Mouse (Mus musculus) forebrain, postnatal 0 days (tissue): ENCODE data around the gene Tia1. TPM values are rescaled to one million over a fixed set of nuclear protein-coding genes. Genes with fewer than 3 reads are reported as not detected.

Experiments used
- ATAC-seq: fragments of 200-750 bp; cut with Nextera tagmentation; 2 replicates; pipeline ENCODE4 v1.8.0; 2017; ENCODE audit warnings: mild to moderate bottlenecking, moderate library complexity
- DNase-seq: peaks from one replicate; pipeline ENCODE4 v3.0.0-alpha.2; 2015
- H3K27ac ChIP-seq: fragments of 300-500 bp; sonication (generic); 2 replicates; pipeline ENCODE4 v1.5.1; 2014; ENCODE audit warnings: low read depth, mild to moderate bottlenecking, antibody characterized with exemption, low read length, moderate library complexity, mixed read lengths
- H3K27me3 ChIP-seq: fragments of 300-500 bp; sonication (generic); 2 replicates; pipeline ENCODE4 v1.6.1; 2014; ENCODE audit warnings: mild to moderate bottlenecking, low read length, mixed read lengths; ENCODE audit not compliant: insufficient read depth
- H3K36me3 ChIP-seq: fragments of 300-500 bp; sonication (generic); 2 replicates; pipeline ENCODE4 v1.6.1; 2014; ENCODE audit warnings: mild to moderate bottlenecking, moderate library complexity; ENCODE audit not compliant: insufficient read depth
- H3K4me1 ChIP-seq: fragments of 300-500 bp; sonication (generic); 2 replicates; pipeline ENCODE4 v1.6.1; 2014; ENCODE audit warnings: antibody characterized with exemption; ENCODE audit not compliant: insufficient read depth
- H3K4me2 ChIP-seq: fragments of 300-500 bp; sonication (generic); 2 replicates; pipeline ENCODE4 v1.6.1; 2014; ENCODE audit warnings: low read depth, mild to moderate bottlenecking, moderate library complexity
- H3K4me3 ChIP-seq: fragments of 300-500 bp; sonication (generic); 2 replicates; pipeline ENCODE4 v1.5.1; 2014; ENCODE audit warnings: low read depth, low read length, mixed read lengths
- H3K9ac ChIP-seq: fragments of 300-500 bp; sonication (generic); 2 replicates; pipeline ENCODE4 v1.6.1; 2014; ENCODE audit warnings: mild to moderate bottlenecking
- H3K9me3 ChIP-seq: fragments of 300-500 bp; sonication (generic); 2 replicates; pipeline ENCODE4 v1.6.1; 2016; ENCODE audit warnings: low read length
- CTCF ChIP-seq: sonication (generic); IDR thresholded peaks from 2 replicates; pipeline ENCODE4 v1.5.1; 2016; ENCODE audit warnings: antibody characterized with exemption, control low read depth, low read depth
- WGBS: fragments of 180-500 bp; shearing (Covaris S2); extraction: QIAGEN DNeasy Blood & Tissue Kit; methylation state at CpG from one replicate; pipeline ENCODE4 v1.1.7; 2014; 5-methylcytosine and 5-hydroxymethylcytosine counted together
- polyA plus RNA-seq: library from polyadenylated mRNA; unstranded; fragments of >200 nt; fragmentation: Nextera tagmentation; extraction: Ambion mirVana; gene quantifications from 2 replicates; pipeline ENCODE4 v1.2.1, GENCODE M21; 2015
- total RNA-seq: library from RNA; depleted of rRNA; stranded (reverse); fragments of >200 nt; gene quantifications from 2 replicates; pipeline ENCODE4 v1.2.3, GENCODE M21; 2014; rRNA removed

Tia1 gene
- total and polyA plus RNA-seq, 2 experiments from 2014 or later: 191 to 252 TPM

DNA sequence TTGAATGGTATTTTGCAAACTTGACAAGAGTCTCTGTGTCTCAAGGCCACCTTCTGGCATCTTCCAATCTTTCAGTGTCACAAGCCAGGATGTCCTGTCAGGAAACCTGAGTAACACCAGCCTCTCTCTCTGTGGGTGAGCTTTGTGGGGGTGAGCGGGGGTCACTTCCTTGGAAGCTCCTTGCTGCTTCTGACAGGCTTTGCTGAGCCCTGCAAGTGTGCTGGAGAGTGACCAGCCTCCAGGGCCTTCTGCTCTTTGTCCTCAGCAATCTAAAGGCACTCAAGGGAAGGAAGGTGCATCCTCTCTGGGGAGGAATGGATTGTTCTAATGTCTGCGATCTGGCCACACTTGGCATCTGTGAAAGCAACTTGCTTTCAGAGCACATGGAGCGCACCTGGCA lies 75.3 kb downstream of the Tia1 start:
- H3K9me3 ChIP-seq: no peaks in the 10 kb centered on the region
- no peak overlapping the region for H3K4me3 ChIP-seq
- H3K9ac ChIP-seq: no peak overlapping the region
- no peaks in the 10 kb centered on the region for H3K4me1 ChIP-seq
- no peak for TF ChIP-seq CTCF
- DNase-seq: no peak
- H3K27me3 ChIP-seq: no peaks in the 10 kb centered on the region
- ATAC-seq: no peak
- no peak overlapping the region for H3K27ac ChIP-seq
- H3K4me2 ChIP-seq: no peak overlapping the region
- no peaks in the 10 kb centered on the region for H3K36me3 ChIP-seq
- 76% methylated on average over 3 of the region's 3 CpGs for WGBS

DNA sequence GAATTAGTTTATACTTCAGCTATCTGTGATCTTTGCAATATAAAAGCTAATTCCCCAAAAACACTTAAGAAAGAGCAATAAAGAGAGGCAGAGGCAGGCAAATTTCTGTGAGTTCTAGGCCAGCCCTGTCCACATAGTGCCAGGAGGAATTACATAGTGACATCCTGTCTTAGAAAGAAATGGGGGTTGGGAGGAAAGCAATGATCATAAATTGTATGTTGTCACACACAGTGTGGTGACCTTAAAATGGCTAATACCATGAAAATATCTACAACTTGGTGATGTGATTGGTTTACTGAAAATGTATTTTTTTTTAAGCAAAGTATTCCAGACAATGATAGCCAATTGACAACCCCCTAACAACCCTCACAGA lies 75.8 kb downstream of the Tia1 start:
- Histone ChIP-seq H3K4me1 (no peaks in the 10 kb centered on the region), H3K4me2 (no peak overlapping the region), H3K36me3 (no peaks in the 10 kb centered on the region), H3K9me3 (no peaks in the 10 kb centered on the region), H3K27me3 (no peaks in the 10 kb centered on the region), H3K4me3 (no peak overlapping the region), H3K27ac (no peak overlapping the region), H3K9ac (no peak overlapping the region)
- ATAC-seq (no peak), DNase-seq (no peak)
- no peak for TF ChIP-seq CTCF

DNA sequence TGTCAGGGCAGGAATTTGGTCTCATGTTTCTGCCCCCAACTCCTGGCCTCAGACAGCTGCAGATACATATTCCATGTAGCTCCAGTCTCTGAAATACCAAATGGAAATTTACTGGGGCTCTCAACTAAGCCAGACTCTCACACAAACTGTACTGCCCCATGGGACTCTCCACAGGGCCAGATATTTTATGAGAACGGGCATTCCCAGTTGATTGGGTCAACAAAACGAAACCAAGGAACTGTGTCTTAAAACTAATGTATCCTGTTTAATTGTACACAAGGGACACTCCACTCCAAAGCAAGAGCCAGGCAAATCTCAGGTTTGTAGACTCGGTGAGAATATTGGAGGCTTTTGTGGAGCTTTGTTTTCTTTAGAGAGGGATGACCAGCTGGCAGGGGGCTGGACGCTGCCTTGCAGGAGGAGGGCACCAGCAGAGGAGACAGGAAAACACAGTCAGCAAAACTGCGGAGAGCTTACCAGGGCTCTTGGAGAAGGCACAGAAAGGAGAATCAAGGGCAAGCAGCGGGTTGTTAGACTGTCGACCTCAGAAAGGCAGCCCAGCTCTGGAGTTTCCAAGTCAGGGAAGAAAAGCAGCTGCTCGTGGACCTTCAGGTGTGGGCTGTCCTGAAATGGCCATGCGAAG lies 76.3 kb downstream of the Tia1 start:
- DNase-seq: no peak
- no peaks in the 10 kb centered on the region for H3K36me3 ChIP-seq
- H3K27ac ChIP-seq: no peak overlapping the region
- no peak for TF ChIP-seq CTCF
- ATAC-seq: no peak
- H3K27me3 ChIP-seq: no peaks in the 10 kb centered on the region
- H3K9me3 ChIP-seq: no peaks in the 10 kb centered on the region
- no peaks in the 10 kb centered on the region for H3K4me1 ChIP-seq
- H3K4me2 ChIP-seq: peak overlapping the region; percentile 3; the same call in 1 of the 2 replicates
- no peak overlapping the region for H3K4me3 ChIP-seq
- WGBS: 43% methylated on average over 9 of the region's 9 CpGs
- 0 out of 2 replicates have a peak overlapping the region, but pooled peaks have one; percentile 18 for H3K9ac ChIP-seq

DNA sequence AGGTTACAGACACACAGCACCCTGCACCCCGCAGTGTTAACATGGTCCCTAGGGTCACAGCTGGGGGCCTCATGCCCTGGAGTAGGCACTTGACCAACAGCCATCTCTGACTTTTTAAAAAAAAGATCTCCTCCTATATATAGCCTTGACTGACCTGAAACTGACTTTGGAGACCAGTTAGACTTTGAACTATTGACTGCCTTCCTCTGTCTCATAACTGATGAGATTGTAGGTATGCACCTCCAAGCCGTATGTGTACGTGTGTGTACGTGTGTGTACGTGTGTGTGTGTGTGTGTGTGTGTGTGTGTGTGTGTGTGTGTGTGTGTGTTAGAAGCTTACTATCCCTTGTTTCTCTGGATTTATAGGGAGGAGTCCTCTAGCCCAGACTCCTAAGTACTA lies 77.9 kb downstream of the Tia1 start:
- H3K9me3 ChIP-seq: no peaks in the 10 kb centered on the region
- H3K9ac ChIP-seq: no peak overlapping the region
- DNase-seq (no peak), ATAC-seq (no peak)
- H3K4me2 ChIP-seq: no peak overlapping the region
- no peak overlapping the region for H3K4me3 ChIP-seq
- no peak for TF ChIP-seq CTCF
- H3K4me1 ChIP-seq: no peaks in the 10 kb centered on the region
- no peaks in the 10 kb centered on the region for H3K27me3 ChIP-seq
- H3K27ac ChIP-seq: no peak overlapping the region
- H3K36me3 ChIP-seq: no peaks in the 10 kb centered on the region
- 92% methylated on average over 5 of the region's 5 CpGs for WGBS

Other genes starting within 250 kb of the Tia1 start
- 49.5 and 50.8 TPM in 2 replicates for gene Tgfa, start 209.0 kb upstream of the Tia1 start, total RNA-seq
- gene Tgfa, start 209.0 kb upstream of the Tia1 start, polyA plus RNA-seq: 20.3 and 29.9 TPM in 2 replicates
- gene Fam136a, start 38.6 kb upstream of the Tia1 start, total RNA-seq: 65.9 and 85.8 TPM in 2 replicates
- 75.1 and 75.2 TPM in 2 replicates for gene Fam136a, start 38.6 kb upstream of the Tia1 start, polyA plus RNA-seq
- 72.0 and 101 TPM in 2 replicates for gene Snrpg, start 32.9 kb upstream of the Tia1 start, total RNA-seq
- 308 and 448 TPM in 2 replicates for gene Snrpg, start 32.9 kb upstream of the Tia1 start, polyA plus RNA-seq
- 105 and 113 TPM in 2 replicates for gene Pcyox1, start 7.1 kb upstream of the Tia1 start, total RNA-seq
- 90.1 and 99.2 TPM in 2 replicates for gene Pcyox1, start 7.1 kb upstream of the Tia1 start, polyA plus RNA-seq
- gene Gm44790, start 22.4 kb downstream of the Tia1 start, total RNA-seq: not detected in 2 replicates
- 0.67 and 2.0 TPM in 2 replicates for gene Gm44790, start 22.4 kb downstream of the Tia1 start, polyA plus RNA-seq
- 20.5 and 24.8 TPM in 2 replicates for gene C87436, start 34.2 kb downstream of the Tia1 start, total RNA-seq
- gene C87436, start 34.2 kb downstream of the Tia1 start, polyA plus RNA-seq: 19.6 and 21.9 TPM in 2 replicates
- gene Pcbp1, start 122.1 kb downstream of the Tia1 start, total RNA-seq: 45.7 and 49.3 TPM in 2 replicates
- gene Pcbp1, start 122.1 kb downstream of the Tia1 start, polyA plus RNA-seq: 340 and 351 TPM in 2 replicates
- 1.8 and 3.2 TPM in 2 replicates for gene Asprv1, start 223.9 kb downstream of the Tia1 start, total RNA-seq
- 1.6 TPM in 2 replicates for gene Asprv1, start 223.9 kb downstream of the Tia1 start, polyA plus RNA-seq